Mouse (Mus musculus): Measurements from ENCODE around the gene Astn1. TPM values are rescaled to one million over a fixed set of nuclear protein-coding genes. Genes with fewer than 3 reads are reported as not detected.

Gene Astn1
- polyA plus RNA-seq, 1 experiment, result 0.46 TPM

GRCm38 (mm10) chr1:158477841-158478240 is 115.8 kb downstream of the Astn1 start:
- no peak for TF ChIP-seq CTCF (IDR thresholded peaks at IDR 0.05; ENCODE audit: borderline replicate concordance, insufficient read depth, low read length)
- TF ChIP-seq POLR2A (IDR thresholded peaks at IDR 0.05; ENCODE audit: low read depth, low read length), result no peak
- H3K4me3 ChIP-seq (ENCODE audit: insufficient read depth, low read length), result no peak overlapping the region
- no peak overlapping the region for H3K27ac ChIP-seq (ENCODE audit: insufficient read depth, low read length)
- H3K4me1 ChIP-seq (ENCODE audit: control insufficient read depth, insufficient read depth, low read length), result no peaks in the 10 kb centered on the region

GRCm38 (mm10) chr1:158480285-158480684 is 118.2 kb downstream of the Astn1 start:
- H3K4me1 ChIP-seq (ENCODE audit: control insufficient read depth, insufficient read depth, low read length), result no peaks in the 10 kb centered on the region
- TF ChIP-seq CTCF (IDR thresholded peaks at IDR 0.05; ENCODE audit: borderline replicate concordance, insufficient read depth, low read length), result no peak
- no peak for TF ChIP-seq POLR2A (IDR thresholded peaks at IDR 0.05; ENCODE audit: low read depth, low read length)
- H3K4me3 ChIP-seq (ENCODE audit: insufficient read depth, low read length), result no peak overlapping the region
- no peak overlapping the region for H3K27ac ChIP-seq (ENCODE audit: insufficient read depth, low read length)

- TF ChIP-seq CTCF (IDR thresholded peaks at IDR 0.05; ENCODE audit: borderline replicate concordance, insufficient read depth, low read length) (no peak), POLR2A (IDR thresholded peaks at IDR 0.05; ENCODE audit: low read depth, low read length) (no peak)
- Histone ChIP-seq H3K4me1 (ENCODE audit: control insufficient read depth, insufficient read depth, low read length) (no peaks in the 10 kb centered on the region), H3K4me3 (ENCODE audit: insufficient read depth, low read length) (no peak overlapping the region), H3K27ac (ENCODE audit: insufficient read depth, low read length) (no peak overlapping the region)
Observed at GRCm38 (mm10) chr1:158483733-158484132, 121.7 kb downstream of the Astn1 start.

GRCm38 (mm10) chr1:158489521-158490021 is 127.5 kb downstream of the Astn1 start:
- Histone ChIP-seq H3K27ac (ENCODE audit: insufficient read depth, low read length) (no peak overlapping the region), H3K4me3 (ENCODE audit: insufficient read depth, low read length) (no peak overlapping the region), H3K4me1 (ENCODE audit: control insufficient read depth, insufficient read depth, low read length) (no peaks in the 10 kb centered on the region)
- TF ChIP-seq CTCF (IDR thresholded peaks at IDR 0.05; ENCODE audit: borderline replicate concordance, insufficient read depth, low read length) (no peak), POLR2A (IDR thresholded peaks at IDR 0.05; ENCODE audit: low read depth, low read length) (no peak)

GRCm38 (mm10) chr1:158490175-158490574 is 128.1 kb downstream of the Astn1 start:
- H3K27ac ChIP-seq (ENCODE audit: insufficient read depth, low read length), result no peak overlapping the region
- no peak for TF ChIP-seq POLR2A (IDR thresholded peaks at IDR 0.05; ENCODE audit: low read depth, low read length)
- TF ChIP-seq CTCF (IDR thresholded peaks at IDR 0.05; ENCODE audit: borderline replicate concordance, insufficient read depth, low read length), result no peak
- H3K4me1 ChIP-seq (ENCODE audit: control insufficient read depth, insufficient read depth, low read length), result no peaks in the 10 kb centered on the region
- no peak overlapping the region for H3K4me3 ChIP-seq (ENCODE audit: insufficient read depth, low read length)

GRCm38 (mm10) chr1:158493289-158493688 is 131.2 kb downstream of the Astn1 start:
- TF ChIP-seq CTCF (IDR thresholded peaks at IDR 0.05; ENCODE audit: borderline replicate concordance, insufficient read depth, low read length) (no peak), POLR2A (IDR thresholded peaks at IDR 0.05; ENCODE audit: low read depth, low read length) (no peak)
- H3K4me3 ChIP-seq (ENCODE audit: insufficient read depth, low read length), result no peak overlapping the region
- no peak overlapping the region for H3K27ac ChIP-seq (ENCODE audit: insufficient read depth, low read length)
- no peaks in the 10 kb centered on the region for H3K4me1 ChIP-seq (ENCODE audit: control insufficient read depth, insufficient read depth, low read length)

- Histone ChIP-seq H3K4me3 (ENCODE audit: insufficient read depth, low read length) (no peak overlapping the region), H3K4me1 (ENCODE audit: control insufficient read depth, insufficient read depth, low read length) (no peaks in the 10 kb centered on the region), H3K27ac (ENCODE audit: insufficient read depth, low read length) (no peak overlapping the region)
- TF ChIP-seq CTCF (IDR thresholded peaks at IDR 0.05; ENCODE audit: borderline replicate concordance, insufficient read depth, low read length), result no peak
- TF ChIP-seq POLR2A (IDR thresholded peaks at IDR 0.05; ENCODE audit: low read depth, low read length), result no peak
Observed at GRCm38 (mm10) chr1:158500140-158500539, 138.1 kb downstream of the Astn1 start.

- Histone ChIP-seq H3K4me1 (ENCODE audit: control insufficient read depth, insufficient read depth, low read length) (no peaks in the 10 kb centered on the region), H3K4me3 (ENCODE audit: insufficient read depth, low read length) (no peak overlapping the region), H3K27ac (ENCODE audit: insufficient read depth, low read length) (no peak overlapping the region)
- TF ChIP-seq POLR2A (IDR thresholded peaks at IDR 0.05; ENCODE audit: low read depth, low read length) (no peak), CTCF (IDR thresholded peaks at IDR 0.05; ENCODE audit: borderline replicate concordance, insufficient read depth, low read length) (no peak)
Observed at GRCm38 (mm10) chr1:158501019-158501418, 138.9 kb downstream of the Astn1 start.

GRCm38 (mm10) chr1:158507610-158508009 is 145.5 kb downstream of the Astn1 start:
- Histone ChIP-seq H3K4me3 (ENCODE audit: insufficient read depth, low read length) (no peak overlapping the region), H3K27ac (ENCODE audit: insufficient read depth, low read length) (no peak overlapping the region), H3K4me1 (ENCODE audit: control insufficient read depth, insufficient read depth, low read length) (no peaks in the 10 kb centered on the region)
- TF ChIP-seq CTCF (IDR thresholded peaks at IDR 0.05; ENCODE audit: borderline replicate concordance, insufficient read depth, low read length), result no peak
- TF ChIP-seq POLR2A (IDR thresholded peaks at IDR 0.05; ENCODE audit: low read depth, low read length), result no peak

- H3K4me1 ChIP-seq (ENCODE audit: control insufficient read depth, insufficient read depth, low read length), result no peaks in the 10 kb centered on the region
- TF ChIP-seq CTCF (IDR thresholded peaks at IDR 0.05; ENCODE audit: borderline replicate concordance, insufficient read depth, low read length) (no peak), POLR2A (IDR thresholded peaks at IDR 0.05; ENCODE audit: low read depth, low read length) (no peak)
- no peak overlapping the region for H3K4me3 ChIP-seq (ENCODE audit: insufficient read depth, low read length)
- H3K27ac ChIP-seq (ENCODE audit: insufficient read depth, low read length), result no peak overlapping the region
Observed at GRCm38 (mm10) chr1:158509112-158509855, 147.2 kb downstream of the Astn1 start.
